ENCODE assay signal across 30 mouse cellular contexts in the genomic region with DNA sequence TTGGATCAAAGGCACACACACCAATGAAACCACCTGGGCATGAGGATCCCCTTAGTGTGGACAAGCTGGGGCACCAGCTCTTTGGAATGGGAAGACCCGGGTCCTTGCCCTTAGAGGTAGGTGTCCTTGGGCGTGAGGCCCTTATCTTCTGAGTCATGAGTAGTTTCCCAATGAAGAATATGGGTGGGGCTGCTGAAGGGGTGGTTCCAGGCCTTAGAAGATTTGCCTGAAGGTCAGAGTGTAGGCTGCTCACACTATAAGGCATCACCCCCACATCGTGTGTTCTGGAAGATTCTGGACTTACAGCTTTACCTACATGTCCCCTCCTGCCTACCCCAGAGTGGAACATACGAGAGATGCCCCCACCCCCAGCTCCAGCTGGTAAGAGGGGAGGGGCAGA.
DNase-seq lines count a peak whose midpoint lies in the region; ATAC-seq and TF ChIP-seq lines count a peak whose summit lies in the region.
"Had no signal": no experiment of that assay in that cellular context is flagged by ENCODE, and none has a peak within 500 bp of the region (broad histone marks: within the 10 kb centered on the region; RNA-seq: fewer than 3 reads in every experiment).

No protein-coding gene starts in this region.

- no peaks in the 10 kb centered on the region for H3K36me3 ChIP-seq in intestine, embryonic 15.5 days
- no peaks in the 10 kb centered on the region for H3K36me3 ChIP-seq in intestine, postnatal 0 days (ENCODE audit: control insufficient read depth, insufficient read depth)
- H3K36me3 ChIP-seq in intestine, embryonic 16.5 days (ENCODE audit: control insufficient read depth, insufficient read depth, low read length): no peaks in the 10 kb centered on the region
- H3K36me3 ChIP-seq: embryonic facial prominence, embryonic 13.5 days; forebrain, embryonic 12.5 days; forebrain, embryonic 15.5 days; heart, embryonic 15.5 days; hindbrain, embryonic 10.5 days; hindbrain, embryonic 13.5 days had no signal

- no peaks in the 10 kb centered on the region; the same call in 1 of the 2 replicates for H3K27me3 ChIP-seq in intestine, embryonic 15.5 days (replicated peaks)
- H3K27me3 ChIP-seq in intestine, postnatal 0 days (replicated peaks; ENCODE audit: control insufficient read depth, insufficient read depth, low read length): no peaks in the 10 kb centered on the region
- no peaks in the 10 kb centered on the region for H3K27me3 ChIP-seq in intestine, embryonic 16.5 days (replicated peaks; ENCODE audit: control insufficient read depth, insufficient read depth, low read length)
- H3K27me3 ChIP-seq: embryonic facial prominence, embryonic 13.5 days; forebrain, embryonic 12.5 days; forebrain, embryonic 15.5 days; heart, embryonic 12.5 days; heart, embryonic 15.5 days had no signal

- no peaks in the 10 kb centered on the region for H3K9me3 ChIP-seq in intestine, embryonic 15.5 days
- no peaks in the 10 kb centered on the region for H3K9me3 ChIP-seq in intestine, postnatal 0 days (ENCODE audit: control insufficient read depth)
- H3K9me3 ChIP-seq in intestine, embryonic 16.5 days (ENCODE audit: control insufficient read depth, low read length): no peaks in the 10 kb centered on the region
- H3K9me3 ChIP-seq: embryonic facial prominence, embryonic 10.5 days; embryonic facial prominence, embryonic 13.5 days; forebrain, embryonic 12.5 days; forebrain, embryonic 15.5 days; heart, embryonic 12.5 days; heart, embryonic 15.5 days; hindbrain, embryonic 10.5 days; hindbrain, embryonic 13.5 days had no signal

- peak; percentile 60 for ATAC-seq in intestine, embryonic 15.5 days
- no peak for ATAC-seq in intestine, postnatal 0 days
- ATAC-seq in intestine, embryonic 16.5 days: 0 out of 2 replicates have a peak, but pooled peaks have one; percentile 27
- ATAC-seq: activated CD4-positive, CD25-positive, alpha-beta regulatory T cell, adult 4 months; forebrain, embryonic 15.5 days; hindbrain, embryonic 16.5 days had no signal

- no peak overlapping the region for H3K4me3 ChIP-seq in intestine, embryonic 15.5 days (replicated peaks)
- H3K4me3 ChIP-seq in intestine, postnatal 0 days (ENCODE audit: low read depth, low read length): no peak overlapping the region
- no peak overlapping the region for H3K4me3 ChIP-seq in intestine, embryonic 16.5 days (ENCODE audit: low read length)
- H3K4me3 ChIP-seq: embryonic facial prominence, embryonic 10.5 days; embryonic facial prominence, embryonic 13.5 days; erythroblast, embryonic 14.5 days; forebrain, embryonic 12.5 days; forebrain, embryonic 15.5 days; heart, adult 2 months; heart, embryonic 12.5 days; heart, embryonic 15.5 days; hindbrain, embryonic 10.5 days; hindbrain, embryonic 13.5 days had no signal

- TF ChIP-seq CTCF in intestine, postnatal 0 days (IDR thresholded peaks at IDR 0.05; ENCODE audit: low read depth): no peak

- peaks cover 12% of the 10 kb centered on the region; the same call in 1 of the 2 replicates for H3K4me1 ChIP-seq in intestine, embryonic 15.5 days (replicated peaks)
- no peaks in the 10 kb centered on the region for H3K4me1 ChIP-seq in intestine, postnatal 0 days (replicated peaks; ENCODE audit: control insufficient read depth, insufficient read depth, low read length)
- H3K4me1 ChIP-seq in intestine, embryonic 16.5 days (ENCODE audit: control insufficient read depth, insufficient read depth, low read length): peaks cover 6% of the 10 kb centered on the region
- H3K4me1 ChIP-seq: forebrain, embryonic 12.5 days; forebrain, embryonic 15.5 days; hindbrain, embryonic 10.5 days had no signal

- H3K4me2 ChIP-seq in intestine, embryonic 15.5 days (replicated peaks): no peak overlapping the region
- no peak overlapping the region for H3K4me2 ChIP-seq in intestine, postnatal 0 days (replicated peaks; ENCODE audit: low read depth)
- H3K4me2 ChIP-seq in intestine, embryonic 16.5 days (ENCODE audit: low read depth, low read length): no peak overlapping the region
- H3K4me2 ChIP-seq: embryonic facial prominence, embryonic 13.5 days; forebrain, embryonic 12.5 days; forebrain, embryonic 15.5 days; heart, embryonic 12.5 days; heart, embryonic 15.5 days; hindbrain, embryonic 13.5 days had no signal

- H3K9ac ChIP-seq in intestine, embryonic 15.5 days: no peak overlapping the region
- H3K9ac ChIP-seq in intestine, postnatal 0 days (ENCODE audit: low read depth, low read length): no peak overlapping the region
- H3K9ac ChIP-seq in intestine, embryonic 16.5 days (ENCODE audit: low read depth, low read length): no peak overlapping the region
- H3K9ac ChIP-seq: embryonic facial prominence, embryonic 13.5 days; forebrain, embryonic 12.5 days; forebrain, embryonic 15.5 days; heart, embryonic 12.5 days; heart, embryonic 15.5 days; hindbrain, embryonic 13.5 days had no signal

- 61% methylated on average over 4 of the region's 4 CpGs for WGBS in intestine, embryonic 15.5 days
- WGBS in intestine, postnatal 0 days: 41% methylated on average over 4 of the region's 4 CpGs
- 54% methylated on average over 4 of the region's 4 CpGs for WGBS in intestine, embryonic 16.5 days

- DNase-seq in adrenal gland, adult (ENCODE audit: inconsistent age in 2 of 2, low spot score in 1 of 2): peak; percentile 71 to 84
- DNase-seq in adrenal gland, postnatal 10 days: no peak
- DNase-seq in adrenal gland, postnatal 25 days: peak; percentile 23
- no peak for DNase-seq in frontal cortex, postnatal 36 days (ENCODE audit: low spot score in 2 of 2)
- DNase-seq in right cerebral cortex, postnatal 10 days (ENCODE audit: low spot score in 2 of 2): no peak
- DNase-seq: cerebellum, adult 11-12 months; cerebellum, adult 8-10 months; cerebellum, postnatal 10 days; cerebellum, postnatal 36 days; embryo, embryonic 11 days; gastrocnemius, postnatal 10 days; gastrocnemius, postnatal 36 days; heart, adult 2 months; heart, postnatal 10 days; heart, postnatal 36 days; kidney, adult 11 months had no signal

- no peak overlapping the region for H3K27ac ChIP-seq in intestine, embryonic 15.5 days
- H3K27ac ChIP-seq in intestine, postnatal 0 days (ENCODE audit: low read depth, low read length): no peak overlapping the region
- no peak overlapping the region for H3K27ac ChIP-seq in intestine, embryonic 16.5 days (ENCODE audit: low read length)
- H3K27ac ChIP-seq: embryonic facial prominence, embryonic 10.5 days; embryonic facial prominence, embryonic 13.5 days; forebrain, embryonic 12.5 days; forebrain, embryonic 15.5 days; heart, adult 2 months; heart, embryonic 15.5 days; hindbrain, embryonic 10.5 days; hindbrain, embryonic 13.5 days had no signal

Comparison
In these comparisons a context has a peak if more than half of its experiments do, and no peak if none do; other contexts are left out.
1. DNase-seq: peak in adrenal gland, adult (2 of 2) and adrenal gland, postnatal 25 days (single experiment); none in adrenal gland, postnatal 10 days (single experiment), frontal cortex, postnatal 36 days (0 of 2) and right cerebral cortex, postnatal 10 days (0 of 2).